Mouse (Mus musculus): Measurements from ENCODE around the gene Vps37d.
"Not testable (repeated sequence)": the region's sequence is repeated elsewhere in the genome, so short reads cannot be mapped to it uniquely, and the experiment has no call there.

The Vps37d gene

GRCm38 (mm10) chr5:135073349-135074150 is 4.5 kb downstream of the Vps37d start:
- DNase-seq, result no peak

GRCm38 (mm10) chr5:135072720-135073119 is 5.3 kb downstream of the Vps37d start:
- DNase-seq, result no peak

GRCm38 (mm10) chr5:135072061-135072460 is 6.0 kb downstream of the Vps37d start:
- no peak for DNase-seq

GRCm38 (mm10) chr5:135070448-135070847 is 7.6 kb downstream of the Vps37d start:
- no peak for DNase-seq

- no peak for DNase-seq
Measured at GRCm38 (mm10) chr5:135066008-135066407, 12.1 kb downstream of the Vps37d start.

GRCm38 (mm10) chr5:135064909-135065446 is 13.1 kb downstream of the Vps37d start, which contains the start of gene Bud23:
Gene Bud23, minus strand, starts transcription at chr5:135064959.
- DNase-seq, result not testable (repeated sequence)

GRCm38 (mm10) chr5:135064382-135064766 is 13.7 kb downstream of the Vps37d start:
- DNase-seq, result no peak

GRCm38 (mm10) chr5:135063629-135064381 is 14.3 kb downstream of the Vps37d start, which contains the start of gene Dnajc30:
Gene Dnajc30, plus strand, starts transcription at chr5:135064202.
- DNase-seq, result peak; percentile 96 to 97

GRCm38 (mm10) chr5:135053356-135053755 is 24.7 kb downstream of the Vps37d start:
- no peak for DNase-seq

- DNase-seq, result not testable (repeated sequence)
Measured at GRCm38 (mm10) chr5:135049268-135049667, 28.8 kb downstream of the Vps37d start.

- no peak for DNase-seq
Measured at GRCm38 (mm10) chr5:135048539-135048938, 29.5 kb downstream of the Vps37d start.

GRCm38 (mm10) chr5:135044575-135044974 is 33.5 kb downstream of the Vps37d start:
- no peak for DNase-seq

GRCm38 (mm10) chr5:135042105-135042788 is 35.8 kb downstream of the Vps37d start:
- DNase-seq, result no peak

- DNase-seq, result no peak
Measured at GRCm38 (mm10) chr5:135040777-135041176, 37.3 kb downstream of the Vps37d start.

- DNase-seq, result no peak
Measured at GRCm38 (mm10) chr5:135040059-135040458, 38.0 kb downstream of the Vps37d start.

- DNase-seq, result no peak
Measured at GRCm38 (mm10) chr5:135039541-135039940, 38.5 kb downstream of the Vps37d start.

- no peak for DNase-seq
Measured at GRCm38 (mm10) chr5:135037946-135038345, 40.1 kb downstream of the Vps37d start.

- no peak for DNase-seq
Measured at GRCm38 (mm10) chr5:135035608-135036359, 42.3 kb downstream of the Vps37d start.

GRCm38 (mm10) chr5:135034593-135034992 is 43.5 kb downstream of the Vps37d start:
- no peak for DNase-seq

GRCm38 (mm10) chr5:135032581-135032980 is 45.5 kb downstream of the Vps37d start:
- no peak for DNase-seq

- no peak for DNase-seq
Measured at GRCm38 (mm10) chr5:135029007-135029854, 48.8 kb downstream of the Vps37d start.
